Mouse (Mus musculus): ENCODE results near the gene Gpr62. TPM values are rescaled to one million over a fixed set of nuclear protein-coding genes. Genes with fewer than 3 reads are reported as not detected.

Gpr62 gene
- polyA plus RNA-seq, 1 experiment from 2014 or later: 0.91 TPM

GRCm38 (mm10) chr9:106481676-106482075, 15.9 kb upstream of the Gpr62 start:
- no peak for DNase-seq (ENCODE audit: low spot score)
- WGBS: 93% methylated on average over 13 of the region's 13 CpGs

GRCm38 (mm10) chr9:106481075-106481474, 15.3 kb upstream of the Gpr62 start:
- Histone ChIP-seq H3K36me3 (ENCODE audit: insufficient read depth, low read length) (peaks cover 34% of the 10 kb centered on the region; the same call in 1 of the 2 replicates), H3K4me1 (replicated peaks; ENCODE audit: insufficient read depth, low read length) (no peaks in the 10 kb centered on the region; the same call in 1 of the 2 replicates), H3K4me2 (ENCODE audit: low read length) (no peak overlapping the region), H3K9ac (ENCODE audit: low read depth, low read length) (no peak overlapping the region), H3K27ac (no peak overlapping the region), H3K27me3 (ENCODE audit: insufficient read depth, low read length) (no peaks in the 10 kb centered on the region), H3K9me3 (replicated peaks; ENCODE audit: low read length) (no peaks in the 10 kb centered on the region), H3K4me3 (replicated peaks; ENCODE audit: low read depth, low read length) (no peak overlapping the region)
- no peak for TF ChIP-seq CTCF (IDR thresholded peaks at IDR 0.05; ENCODE audit: low read depth)
- ATAC-seq (replicated peaks; ENCODE audit: low FRiP score, low read depth) (no peak), DNase-seq (ENCODE audit: low spot score) (no peak)
- 78% methylated on average over 15 of the region's 15 CpGs for WGBS

More at GRCm38 (mm10) chr9:106481676-106482075, 15.9 kb upstream of the Gpr62 start:
- Histone ChIP-seq H3K4me1 (replicated peaks; ENCODE audit: insufficient read depth, low read length) (no peaks in the 10 kb centered on the region; the same call in 1 of the 2 replicates), H3K27ac (no peak overlapping the region), H3K9ac (ENCODE audit: low read depth, low read length) (no peak overlapping the region), H3K36me3 (ENCODE audit: insufficient read depth, low read length) (peaks cover 34% of the 10 kb centered on the region; the same call in 1 of the 2 replicates), H3K4me3 (replicated peaks; ENCODE audit: low read depth, low read length) (no peak overlapping the region), H3K27me3 (ENCODE audit: insufficient read depth, low read length) (no peaks in the 10 kb centered on the region), H3K9me3 (replicated peaks; ENCODE audit: low read length) (no peaks in the 10 kb centered on the region), H3K4me2 (ENCODE audit: low read length) (no peak overlapping the region)
- no peak for ATAC-seq (replicated peaks; ENCODE audit: low FRiP score, low read depth)
- TF ChIP-seq CTCF (IDR thresholded peaks at IDR 0.05; ENCODE audit: low read depth): no peak

GRCm38 (mm10) chr9:106480541-106480940, 14.8 kb upstream of the Gpr62 start:
- TF ChIP-seq CTCF (IDR thresholded peaks at IDR 0.05; ENCODE audit: low read depth): no peak
- ATAC-seq (replicated peaks; ENCODE audit: low FRiP score, low read depth): no peak
- no peak for DNase-seq (ENCODE audit: low spot score)
- no peak overlapping the region for H3K27ac ChIP-seq
- WGBS: 96% methylated on average over 7 of the region's 7 CpGs
- no peaks in the 10 kb centered on the region for H3K27me3 ChIP-seq (ENCODE audit: insufficient read depth, low read length)
- no peak overlapping the region for H3K4me3 ChIP-seq (replicated peaks; ENCODE audit: low read depth, low read length)
- H3K4me1 ChIP-seq (replicated peaks; ENCODE audit: insufficient read depth, low read length): no peaks in the 10 kb centered on the region; the same call in 1 of the 2 replicates
- H3K9ac ChIP-seq (ENCODE audit: low read depth, low read length): no peak overlapping the region
- H3K4me2 ChIP-seq (ENCODE audit: low read length): no peak overlapping the region
- no peaks in the 10 kb centered on the region for H3K9me3 ChIP-seq (replicated peaks; ENCODE audit: low read length)
- peaks cover 34% of the 10 kb centered on the region; the same call in 1 of the 2 replicates for H3K36me3 ChIP-seq (ENCODE audit: insufficient read depth, low read length)

- Histone ChIP-seq H3K4me3 (replicated peaks; ENCODE audit: low read depth, low read length) (peak overlapping the region; percentile 61), H3K27ac (no peak overlapping the region), H3K4me2 (ENCODE audit: low read length) (peak overlapping the region; percentile 75), H3K9me3 (replicated peaks; ENCODE audit: low read length) (no peaks in the 10 kb centered on the region), H3K4me1 (replicated peaks; ENCODE audit: insufficient read depth, low read length) (peaks cover 12% of the 10 kb centered on the region), H3K27me3 (ENCODE audit: insufficient read depth, low read length) (no peaks in the 10 kb centered on the region), H3K36me3 (ENCODE audit: insufficient read depth, low read length) (peaks cover 15% of the 10 kb centered on the region; the same call in 1 of the 2 replicates), H3K9ac (ENCODE audit: low read depth, low read length) (peak overlapping the region; percentile 67; the same call in 1 of the 2 replicates)
- ATAC-seq (replicated peaks; ENCODE audit: low FRiP score, low read depth) (no peak), DNase-seq (ENCODE audit: low spot score) (no peak)
- TF ChIP-seq CTCF (IDR thresholded peaks at IDR 0.05; ENCODE audit: low read depth): no peak
- 74% methylated on average over 9 of the region's 9 CpGs for WGBS
Measured at GRCm38 (mm10) chr9:106478101-106478500, 12.4 kb upstream of the Gpr62 start.

- TF ChIP-seq CTCF (IDR thresholded peaks at IDR 0.05; ENCODE audit: low read depth): no peak
- H3K36me3 ChIP-seq (ENCODE audit: insufficient read depth, low read length): peaks cover 10% of the 10 kb centered on the region; the same call in 1 of the 2 replicates
- no peak for DNase-seq (ENCODE audit: low spot score)
- 2% methylated on average over 16 of the region's 16 CpGs for WGBS
- no peaks in the 10 kb centered on the region for H3K9me3 ChIP-seq (replicated peaks; ENCODE audit: low read length)
- H3K27me3 ChIP-seq (ENCODE audit: insufficient read depth, low read length): no peaks in the 10 kb centered on the region
- peaks cover 12% of the 10 kb centered on the region for H3K4me1 ChIP-seq (replicated peaks; ENCODE audit: insufficient read depth, low read length)
- no peak overlapping the region for H3K27ac ChIP-seq
- H3K9ac ChIP-seq (ENCODE audit: low read depth, low read length): peak overlapping the region; percentile 67
- H3K4me3 ChIP-seq (replicated peaks; ENCODE audit: low read depth, low read length): peak overlapping the region; percentile 61
- H3K4me2 ChIP-seq (ENCODE audit: low read length): peak overlapping the region; percentile 75
- ATAC-seq (replicated peaks; ENCODE audit: low FRiP score, low read depth): no peak
Measured at GRCm38 (mm10) chr9:106477649-106478048, 11.9 kb upstream of the Gpr62 start.

- peaks cover 12% of the 10 kb centered on the region for H3K4me1 ChIP-seq (replicated peaks; ENCODE audit: insufficient read depth, low read length)
- ATAC-seq (replicated peaks; ENCODE audit: low FRiP score, low read depth) (peak; percentile 97), DNase-seq (ENCODE audit: low spot score) (peak; percentile 100)
- H3K27me3 ChIP-seq (ENCODE audit: insufficient read depth, low read length): no peaks in the 10 kb centered on the region
- H3K4me2 ChIP-seq (ENCODE audit: low read length): peak within 1 kb of the TSS; percentile 75
- peak within 1 kb of the TSS; percentile 67 for H3K9ac ChIP-seq (ENCODE audit: low read depth, low read length)
- peak within 1 kb of the TSS; percentile 61 for H3K4me3 ChIP-seq (replicated peaks; ENCODE audit: low read depth, low read length)
- peak within 1 kb of the TSS; percentile 63; the same call in 1 of the 2 replicates for H3K27ac ChIP-seq
- H3K36me3 ChIP-seq (ENCODE audit: insufficient read depth, low read length): peaks cover 10% of the 10 kb centered on the region; the same call in 1 of the 2 replicates
- WGBS: under 1% methylated on average over 41 of the region's 41 CpGs
- no peaks in the 10 kb centered on the region for H3K9me3 ChIP-seq (replicated peaks; ENCODE audit: low read length)
- TF ChIP-seq CTCF (IDR thresholded peaks at IDR 0.05; ENCODE audit: low read depth): peak; percentile 99
Measured at GRCm38 (mm10) chr9:106476924-106477484, 11.3 kb upstream of the Gpr62 start, which contains the start of gene Parp3. Parp3 (minus strand) TSS chr9:106476949.
